Mouse (Mus musculus) T-helper 2 cell (primary cell): ENCODE measurements around the gene Evx2.

ENCODE experiments used
- in situ Hi-C: fragments of 300-600 bp; cut with MboI, MseI; formaldehyde crosslinking; loops from one replicate; pipeline ENCODE4 v1.15.1; 2025; ENCODE audit warnings: high pct_unique_total_duplicates

Evx2 gene

DNA sequence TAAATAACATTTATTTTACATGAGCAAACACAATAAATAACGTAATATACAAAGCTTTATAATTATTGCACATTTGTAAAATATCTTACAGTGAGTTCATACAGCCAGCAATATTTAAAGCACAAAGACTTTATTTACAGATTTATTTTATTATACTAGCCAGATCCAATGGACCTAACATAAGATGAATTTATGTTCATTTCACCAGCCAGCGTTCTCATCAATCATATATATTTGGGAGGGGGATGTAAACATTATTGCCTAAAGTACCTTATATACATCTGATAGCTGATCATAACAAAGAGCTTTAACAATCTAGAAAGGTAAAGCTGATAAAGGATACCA lies 6.4 kb downstream of the Evx2 start:
- in situ Hi-C loops, result loop anchor here (25.0 kb wide), 2 partner anchors 691 to 1066 kb away; partner anchors contain the start of gene Chrna1

DNA sequence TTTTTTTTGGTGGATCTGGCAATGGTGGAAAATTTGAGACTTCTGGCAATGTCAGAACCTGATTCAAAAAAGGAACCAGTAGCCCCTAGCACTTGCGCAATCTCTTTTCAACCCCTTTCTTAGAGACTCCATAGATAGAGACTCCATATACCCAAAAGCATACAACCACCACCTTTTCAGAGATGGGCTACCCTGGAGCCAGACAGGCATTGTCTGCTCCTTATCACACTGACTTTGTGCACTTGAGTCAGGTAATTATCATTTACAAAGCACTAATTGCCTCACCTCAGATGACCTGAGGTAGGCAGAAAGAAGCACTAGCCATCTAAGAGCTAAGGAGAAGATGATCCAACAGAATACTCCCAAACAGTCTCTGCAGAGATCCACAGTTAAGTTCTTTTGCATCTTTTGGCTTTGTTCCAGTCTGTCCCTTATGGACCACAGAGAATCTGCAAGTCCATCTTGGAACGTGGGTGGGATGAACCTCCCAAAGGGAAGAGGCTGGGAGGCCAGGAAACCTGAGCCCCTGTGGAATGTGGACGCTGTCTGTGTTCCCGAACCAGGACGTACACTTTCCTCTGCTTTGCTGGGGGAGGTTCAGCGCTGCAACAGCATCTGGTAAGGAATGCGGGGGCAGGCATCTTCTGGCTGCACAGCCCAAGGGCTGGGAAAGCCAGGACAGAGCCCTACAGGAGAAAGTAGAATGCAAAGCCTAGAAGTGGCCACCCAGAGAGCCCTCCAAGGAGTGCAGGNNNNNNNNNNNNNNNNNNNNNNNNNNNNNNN lies 12.1 kb downstream of the Evx2 start:
- in situ Hi-C loops, result no loop called here

DNA sequence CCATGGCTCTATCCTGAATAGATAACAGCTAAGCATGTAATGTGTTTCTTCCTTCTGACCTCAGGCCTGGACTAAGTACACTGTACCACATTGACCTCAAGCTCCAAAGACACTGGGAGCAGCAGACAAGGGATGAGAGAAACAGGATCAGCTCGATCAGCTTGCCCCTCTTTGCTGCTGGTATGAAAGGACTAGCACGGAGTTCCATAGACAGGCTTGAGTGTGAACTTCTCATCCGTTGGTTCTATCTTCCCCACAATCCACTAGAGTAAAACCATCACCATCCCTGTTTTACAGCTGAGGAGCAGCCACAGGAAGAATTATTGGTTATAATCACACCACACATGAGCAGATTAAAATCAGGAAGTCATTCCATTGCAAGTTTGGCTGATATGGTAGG lies 13.7 kb downstream of the Evx2 start:
- in situ Hi-C loops, result no loop called here

DNA sequence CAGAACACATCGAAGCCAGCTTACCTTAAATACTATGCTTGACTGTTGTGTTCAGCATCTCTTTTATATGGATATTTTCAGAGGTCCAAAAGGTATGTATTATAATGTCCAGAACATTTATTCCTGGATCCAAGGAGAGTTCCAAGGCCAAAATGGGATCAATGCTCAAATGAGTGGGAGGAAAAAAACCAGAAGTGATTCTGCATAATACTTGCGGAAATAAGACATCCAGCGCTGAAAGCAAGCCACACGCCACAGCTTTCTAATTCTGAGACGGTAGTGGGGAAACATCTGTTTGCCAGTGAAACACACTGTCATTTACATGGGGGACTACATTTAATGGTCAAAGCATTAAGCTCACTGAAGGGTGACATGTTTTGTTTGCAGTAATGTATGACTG lies 16.9 kb downstream of the Evx2 start:
- in situ Hi-C loops, result no loop called here

DNA sequence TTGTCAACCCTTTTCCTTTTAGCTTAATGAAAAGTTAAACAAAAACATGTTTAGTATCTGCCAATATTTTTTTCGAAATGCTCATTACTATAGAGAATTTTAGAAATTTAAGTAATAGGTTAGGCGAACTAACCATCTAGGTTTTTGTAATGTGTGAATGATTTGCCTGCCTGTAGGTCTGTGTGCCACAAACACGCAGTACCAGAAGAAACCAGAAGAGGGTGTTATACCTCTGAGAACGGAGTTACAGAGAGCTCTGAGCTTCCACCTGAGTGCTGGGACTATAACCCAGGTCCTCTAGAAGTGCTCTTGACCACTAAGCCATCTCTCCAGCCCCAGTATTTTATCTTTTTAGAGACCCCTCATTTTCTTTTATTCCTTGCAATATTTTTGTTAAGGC lies 23.9 kb downstream of the Evx2 start:
- in situ Hi-C loops, result no loop called here

DNA sequence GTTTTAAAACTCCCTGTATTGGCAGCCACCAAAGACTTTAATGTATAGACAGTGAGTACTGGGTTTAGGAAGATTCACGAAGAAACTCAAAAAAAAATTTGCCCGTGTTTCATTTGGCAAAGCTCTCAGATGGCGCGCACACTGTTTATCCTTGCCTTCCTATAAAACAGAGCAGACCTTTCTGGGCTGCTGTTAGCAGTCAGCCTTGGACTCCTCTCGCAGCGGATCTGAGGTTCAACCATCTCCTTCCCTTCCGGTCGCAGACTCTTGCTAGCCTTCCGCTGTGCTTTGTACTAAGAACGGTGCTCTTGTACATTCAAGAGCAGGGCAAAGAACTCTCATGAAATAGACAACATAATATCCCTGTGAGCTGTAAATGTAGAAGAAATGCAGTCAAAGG lies 39.0 kb downstream of the Evx2 start:
- in situ Hi-C loops, result no loop called here

DNA sequence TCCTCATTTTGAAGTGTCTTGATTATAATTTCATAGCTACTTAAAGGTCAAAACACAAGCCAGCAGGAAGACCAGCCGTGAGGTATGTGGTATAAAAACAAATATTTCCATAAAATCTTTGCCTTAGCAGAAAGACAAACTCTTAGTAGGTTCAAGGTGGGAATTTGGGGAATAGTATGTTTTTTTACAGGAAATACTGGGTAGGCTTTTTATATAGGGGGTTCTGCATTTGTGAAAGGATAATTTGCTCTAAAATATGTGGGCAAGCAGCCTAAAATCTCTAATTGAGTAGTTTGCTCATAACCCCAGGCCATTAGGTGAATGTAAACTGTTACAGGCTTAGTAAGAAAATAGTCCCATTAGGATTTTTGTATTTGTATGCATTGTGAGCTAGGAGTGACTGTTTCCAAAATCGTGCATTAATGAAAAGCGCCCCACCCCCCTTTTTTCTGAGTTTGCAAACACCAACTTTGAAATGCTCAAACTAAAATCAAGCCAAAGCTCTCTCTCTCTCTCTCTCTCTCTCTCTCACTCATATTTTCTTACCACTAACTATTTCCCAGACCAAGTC lies 39.6 kb downstream of the Evx2 start:
- in situ Hi-C loops, result no loop called here

DNA sequence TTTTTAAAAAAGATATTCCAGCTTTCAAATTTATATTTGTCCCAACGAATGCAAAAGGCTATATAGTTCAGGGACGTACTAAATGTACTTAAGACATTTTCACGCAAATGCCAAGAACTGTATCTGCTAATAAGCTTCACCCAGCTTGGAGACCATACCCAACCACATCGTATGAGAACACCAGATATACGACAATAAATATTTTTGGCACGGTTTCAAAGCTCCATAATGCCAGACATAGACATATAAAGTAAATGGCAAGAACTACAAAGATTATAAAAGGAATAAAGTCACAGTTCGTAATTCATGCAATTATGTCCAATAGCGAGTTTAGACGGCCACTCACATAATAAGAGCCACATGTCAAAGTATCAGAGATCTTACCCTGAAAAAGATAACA lies 41.7 kb downstream of the Evx2 start:
- in situ Hi-C loops, result no loop called here

DNA sequence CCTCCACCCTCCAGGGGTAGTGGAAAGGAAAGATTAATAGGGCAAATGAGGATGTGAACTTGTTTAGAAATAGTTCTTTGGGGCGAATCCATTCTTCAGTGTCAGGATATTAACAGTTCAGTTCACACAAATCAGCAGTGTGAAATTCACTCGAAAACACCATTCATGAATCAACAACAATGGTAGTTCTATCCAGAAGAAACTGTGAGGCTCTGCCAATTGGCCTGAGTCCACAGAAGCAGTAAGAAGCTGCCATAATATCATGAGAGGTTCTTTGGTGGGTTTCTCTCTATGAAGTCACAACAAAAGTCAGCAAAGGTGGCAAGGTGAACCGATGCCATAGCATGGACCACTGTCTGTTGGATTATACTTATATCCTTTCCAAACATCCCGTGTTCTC lies 48.0 kb downstream of the Evx2 start:
- in situ Hi-C loops, result no loop called here

DNA sequence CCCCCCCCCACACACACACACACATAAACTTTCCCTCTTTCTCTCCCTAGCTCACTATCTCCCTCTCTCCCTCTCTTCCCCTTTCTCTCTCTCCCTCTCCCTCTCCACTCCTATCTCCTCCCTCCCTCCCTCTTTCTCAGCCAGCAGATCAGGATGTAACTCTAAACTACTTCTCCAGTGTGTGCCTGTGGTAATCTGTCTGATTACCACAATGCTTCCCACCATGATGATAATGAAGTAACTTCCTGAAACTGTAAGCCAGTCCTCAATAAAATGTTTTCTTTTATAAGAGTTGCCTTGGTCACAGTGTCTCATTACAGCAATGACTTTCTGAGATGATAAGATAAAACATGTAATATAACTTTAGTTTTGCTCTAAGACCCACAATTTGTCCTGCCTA lies 50.0 kb downstream of the Evx2 start:
- in situ Hi-C loops, result no loop called here

DNA sequence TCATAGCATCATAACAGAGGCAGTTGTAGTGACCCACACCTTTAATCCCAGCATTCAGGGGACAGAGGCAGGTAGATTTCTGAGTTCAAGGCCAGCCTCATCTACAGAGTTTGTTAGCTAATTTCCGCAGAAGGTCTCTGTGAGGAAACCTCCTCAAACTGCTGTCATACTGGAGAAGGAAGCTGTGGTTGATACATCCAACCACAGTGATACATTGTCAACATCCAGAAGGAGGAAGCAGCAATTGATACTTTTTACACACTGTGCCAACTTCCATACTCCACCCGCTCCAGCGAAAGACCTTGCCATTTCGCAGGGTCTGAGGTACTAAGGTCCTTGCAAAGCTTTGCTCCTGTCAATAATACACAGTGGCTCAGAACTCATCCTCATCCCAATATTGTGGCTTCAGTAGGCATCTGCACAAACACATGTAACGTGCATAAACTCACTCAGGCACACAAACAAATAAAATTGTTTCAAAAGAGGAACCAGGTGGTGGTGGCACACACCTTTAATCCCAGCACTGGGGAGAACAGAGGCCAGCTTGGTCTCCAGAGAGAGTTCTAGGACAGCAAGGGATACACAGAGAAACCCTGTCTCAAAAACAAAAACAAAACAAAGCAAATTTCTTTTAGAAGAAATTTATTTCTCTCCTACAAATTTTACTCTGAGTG lies 53.1 kb downstream of the Evx2 start:
- in situ Hi-C loops, result no loop called here

DNA sequence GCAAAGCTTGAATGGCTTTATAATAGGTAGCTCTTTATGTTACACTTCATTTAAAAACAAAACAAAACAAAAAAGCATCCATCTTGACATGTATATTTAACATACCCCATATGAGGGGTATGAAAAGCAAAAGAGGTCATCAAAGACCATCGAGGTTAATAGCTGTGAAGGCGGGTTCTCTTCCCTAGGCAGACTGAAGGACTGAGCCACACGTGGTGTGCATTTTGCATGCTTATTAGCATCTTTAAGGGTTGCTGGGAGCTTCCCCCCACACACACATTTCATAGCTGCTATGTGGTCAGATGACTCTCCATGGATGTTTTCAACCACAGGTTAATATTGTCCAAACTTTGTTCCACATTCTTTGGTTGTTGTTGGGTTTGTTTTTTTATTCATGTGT lies 55.3 kb downstream of the Evx2 start:
- in situ Hi-C loops, result no loop called here
